Mouse (Mus musculus) monocyte, adult 2 months (primary cell): Measurements from ENCODE around the gene Zfp697.
"Not testable (repeated sequence)": the region's sequence is repeated elsewhere in the genome, so short reads cannot be mapped to it uniquely, and the experiment has no call there.

ENCODE experiments used
- DNase-seq, 2 experiments: peaks; one replicate each; pipeline ENCODE4 v3.0.0; 2022; ENCODE audit warnings: low spot score in 2 of 2, low read depth in 1 of 2

Gene Zfp697

DNA sequence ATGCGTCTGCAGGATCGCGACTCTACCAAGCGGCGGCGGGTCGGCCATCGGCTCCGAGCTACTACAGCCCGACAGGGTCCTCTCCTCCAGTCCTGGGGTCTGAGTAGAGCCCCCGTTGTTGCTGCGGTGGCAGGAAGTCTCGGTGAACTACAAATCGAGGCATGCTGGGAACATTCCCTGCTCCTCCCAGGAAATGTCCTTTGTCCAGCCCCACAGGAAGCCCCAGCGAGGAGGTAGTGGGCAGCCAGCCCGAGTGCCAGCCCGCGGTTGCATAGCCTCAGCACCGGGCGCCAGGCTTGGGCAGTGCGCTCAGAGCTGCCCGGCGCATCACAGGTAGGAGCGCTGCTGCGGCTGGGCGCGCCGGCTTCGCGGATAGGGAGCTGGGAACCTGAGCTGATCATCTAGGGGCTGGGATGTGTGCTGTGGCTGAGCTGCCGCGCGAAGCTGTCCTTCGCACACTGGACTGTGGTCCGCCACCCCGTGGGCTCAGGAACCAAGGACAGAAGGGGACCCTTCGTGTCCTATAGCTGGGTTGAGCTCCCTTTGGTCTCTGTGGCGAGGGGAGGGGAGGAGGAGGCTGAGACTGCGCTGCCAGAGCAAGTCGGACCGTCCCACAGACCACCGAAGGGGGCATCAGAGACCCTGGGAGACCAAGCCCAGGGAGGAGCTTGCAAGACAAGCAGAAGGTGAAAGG, at the start of gene Zfp697:
Gene Zfp697 (plus strand): TSS at position 216 of the 694 bp plus-strand sequence.
- DNase-seq: no peak

DNA sequence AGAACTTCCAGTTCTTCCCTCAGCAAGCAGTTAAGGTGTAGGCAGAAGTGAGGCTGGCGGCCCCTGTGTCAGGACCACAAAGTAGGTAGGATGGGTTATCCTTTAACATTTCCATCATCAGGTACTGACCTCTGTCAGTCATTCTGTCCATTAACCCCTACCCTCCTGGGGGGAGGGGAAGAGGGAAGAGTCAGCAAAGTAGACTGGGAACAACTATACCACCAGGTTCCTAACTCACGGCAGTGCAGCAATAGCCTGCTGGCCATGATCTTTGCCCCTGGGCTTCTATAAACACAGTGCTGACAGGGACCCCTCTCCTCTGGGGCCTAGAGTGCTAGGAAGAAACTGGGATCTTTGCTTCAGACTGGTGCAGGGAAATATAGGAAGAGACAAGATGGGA, 48.3 kb upstream of the Zfp697 start:
- no peak for DNase-seq

DNA sequence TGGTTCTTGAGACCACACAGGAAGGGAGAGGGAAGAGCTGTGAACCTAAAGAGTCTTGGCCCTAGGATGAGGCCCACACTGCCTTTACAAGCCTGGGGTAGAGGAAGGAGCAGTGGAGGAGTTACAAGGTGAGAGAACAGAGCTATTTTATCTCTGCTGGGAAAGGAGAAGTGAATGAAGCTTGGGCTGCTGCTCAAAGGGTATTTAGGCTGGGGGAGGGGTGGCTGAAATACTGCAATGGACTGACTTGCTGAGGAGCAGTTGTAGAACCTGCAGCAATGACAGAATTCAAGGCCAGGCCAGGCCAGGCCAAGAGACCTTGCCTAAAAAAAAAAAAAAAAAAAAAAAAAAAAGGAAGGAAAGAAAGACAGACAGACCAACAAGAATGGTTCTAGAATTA, 46.9 kb upstream of the Zfp697 start:
- no peak for DNase-seq

DNA sequence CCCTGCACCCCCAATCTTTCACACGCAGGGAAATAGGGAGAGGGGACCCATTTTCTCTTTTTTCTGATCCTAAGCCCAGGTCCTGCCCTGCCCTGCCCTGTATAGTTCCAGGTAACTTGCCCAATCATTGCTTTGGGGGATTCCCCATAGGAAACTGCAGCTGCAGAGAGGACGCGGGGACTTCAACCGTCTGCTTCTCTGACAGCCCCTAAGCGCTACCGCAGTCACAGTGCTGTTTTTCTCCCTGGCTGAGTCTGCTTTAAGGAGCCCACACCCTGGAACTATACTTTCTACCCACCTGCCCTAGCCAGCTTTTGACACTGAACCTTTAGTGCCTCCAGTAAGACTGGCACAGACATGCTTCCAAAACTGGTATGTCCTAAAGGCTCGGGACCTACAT, 46.4 kb upstream of the Zfp697 start:
- no peak for DNase-seq

DNA sequence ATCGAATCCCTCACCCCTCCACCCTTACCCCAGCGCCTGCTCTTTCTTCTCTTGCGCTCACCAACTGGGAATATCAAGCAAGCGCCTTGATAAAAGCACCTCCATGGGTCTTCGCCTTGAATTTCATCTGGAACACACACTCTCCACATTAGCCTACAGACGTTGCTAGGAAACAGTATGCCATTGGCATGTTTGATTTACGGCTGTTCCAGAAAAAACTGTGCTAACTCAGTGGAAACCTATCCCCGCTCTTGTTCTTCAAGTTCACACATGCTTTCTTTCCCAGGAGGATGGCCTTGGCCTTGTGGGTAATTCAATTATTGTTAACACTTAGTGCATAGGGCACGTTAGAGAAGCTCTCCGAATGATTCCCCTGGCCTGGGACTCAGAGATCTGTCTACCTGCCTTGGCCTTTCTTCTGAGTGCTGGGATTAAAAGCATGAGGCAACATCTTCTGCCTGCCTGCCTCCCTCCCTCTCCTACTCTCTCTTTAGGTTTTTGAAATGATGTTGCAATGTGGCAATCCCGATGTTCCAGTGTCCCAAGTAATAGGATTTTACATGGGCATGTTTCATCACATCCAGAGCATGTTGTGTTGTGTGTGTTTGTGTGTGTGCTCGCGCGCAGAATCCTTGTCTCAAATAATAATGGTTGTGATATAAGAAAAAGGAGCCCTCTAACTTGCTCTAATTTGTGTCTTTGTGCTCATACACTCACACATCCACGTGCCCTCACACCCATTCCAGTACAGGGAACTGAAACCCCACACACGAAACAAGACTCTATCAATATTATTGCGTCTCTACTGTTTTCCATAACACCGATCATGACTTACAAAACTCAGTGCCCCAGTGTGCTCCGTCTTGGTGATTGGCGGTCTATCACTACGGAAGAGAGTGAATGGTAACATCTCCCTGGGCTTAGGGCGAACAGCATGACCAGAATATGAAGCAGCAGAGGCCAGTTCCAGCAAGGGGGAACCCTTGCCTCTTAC, 45.3 kb upstream of the Zfp697 start:
- no peak for DNase-seq

DNA sequence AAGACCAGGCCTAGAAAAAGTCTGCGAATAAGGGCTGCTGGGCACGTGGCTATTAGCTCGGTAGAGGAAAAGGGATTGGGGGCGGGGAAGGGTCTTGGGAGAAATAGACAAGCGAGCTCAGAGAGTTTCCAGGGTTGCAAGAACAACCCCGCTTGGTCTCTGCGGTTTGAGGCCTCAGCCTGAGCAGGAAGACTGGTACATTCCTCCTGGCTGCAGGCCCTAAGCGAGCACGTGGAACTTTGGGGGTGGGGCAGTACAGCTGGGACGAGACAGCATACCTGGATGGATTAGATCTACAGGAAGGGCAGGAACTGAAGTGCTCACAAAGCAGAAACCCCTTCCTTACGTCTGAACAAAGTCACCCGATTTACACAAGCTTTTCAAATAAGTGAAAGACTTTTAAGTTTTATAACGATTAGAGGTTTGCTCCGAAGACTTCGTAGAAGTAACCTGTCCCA, 43.6 kb upstream of the Zfp697 start:
- no peak for DNase-seq

DNA sequence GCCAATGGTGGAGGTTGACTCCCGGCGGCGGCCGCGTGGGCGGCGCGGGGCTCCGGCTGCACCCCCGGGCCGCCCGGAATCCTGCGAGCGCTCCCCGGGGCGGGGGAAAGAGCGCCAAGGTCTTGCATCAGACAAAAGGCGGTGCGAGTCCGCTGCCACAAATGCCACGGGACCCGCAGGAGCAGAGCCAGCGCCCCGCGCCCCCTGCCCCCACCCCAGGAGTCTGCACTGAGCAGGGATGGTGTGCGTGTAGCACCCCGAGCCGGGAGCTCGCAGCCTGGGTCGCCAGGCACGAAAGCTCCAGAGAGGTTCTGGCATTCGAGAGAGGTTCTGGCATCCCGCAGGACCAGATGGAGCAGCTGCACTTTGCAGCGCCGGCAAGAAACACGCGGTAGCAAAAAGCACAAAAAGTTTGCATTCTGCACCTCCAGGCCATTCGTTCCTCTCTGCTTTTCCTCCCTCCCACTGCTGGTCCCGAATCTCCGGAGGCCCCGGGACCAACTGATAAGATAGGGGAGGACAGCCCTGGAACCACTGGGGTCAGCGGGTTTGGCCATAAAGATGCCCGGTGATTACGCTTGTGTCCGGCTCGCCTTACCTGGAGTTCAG, 43.1 kb upstream of the Zfp697 start:
- no peak for DNase-seq

DNA sequence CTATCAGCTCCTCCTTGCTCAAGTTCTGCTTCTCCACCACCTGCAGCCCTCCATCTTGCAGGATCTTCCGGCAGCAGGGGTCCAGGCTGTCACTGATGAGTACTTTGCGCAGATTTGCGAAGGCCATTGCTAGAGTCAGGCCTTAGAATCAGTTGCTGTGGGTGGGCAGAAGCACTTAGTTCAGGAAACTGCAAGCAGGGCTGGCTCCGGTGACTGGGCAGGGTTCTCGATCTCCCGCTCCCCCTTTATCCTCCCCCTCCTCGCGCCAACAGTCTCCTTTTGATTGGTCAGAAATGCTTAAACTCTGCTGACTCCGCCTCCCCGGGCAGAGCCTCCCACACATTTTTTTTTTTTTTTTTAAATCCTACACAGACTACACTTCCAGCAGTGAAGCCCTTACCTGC, 42.6 kb upstream of the Zfp697 start, which contains the start of gene Phgdh:
Gene Phgdh (minus strand): TSS at position 285 of the 404 bp plus-strand sequence.
- DNase-seq: not testable (repeated sequence)

DNA sequence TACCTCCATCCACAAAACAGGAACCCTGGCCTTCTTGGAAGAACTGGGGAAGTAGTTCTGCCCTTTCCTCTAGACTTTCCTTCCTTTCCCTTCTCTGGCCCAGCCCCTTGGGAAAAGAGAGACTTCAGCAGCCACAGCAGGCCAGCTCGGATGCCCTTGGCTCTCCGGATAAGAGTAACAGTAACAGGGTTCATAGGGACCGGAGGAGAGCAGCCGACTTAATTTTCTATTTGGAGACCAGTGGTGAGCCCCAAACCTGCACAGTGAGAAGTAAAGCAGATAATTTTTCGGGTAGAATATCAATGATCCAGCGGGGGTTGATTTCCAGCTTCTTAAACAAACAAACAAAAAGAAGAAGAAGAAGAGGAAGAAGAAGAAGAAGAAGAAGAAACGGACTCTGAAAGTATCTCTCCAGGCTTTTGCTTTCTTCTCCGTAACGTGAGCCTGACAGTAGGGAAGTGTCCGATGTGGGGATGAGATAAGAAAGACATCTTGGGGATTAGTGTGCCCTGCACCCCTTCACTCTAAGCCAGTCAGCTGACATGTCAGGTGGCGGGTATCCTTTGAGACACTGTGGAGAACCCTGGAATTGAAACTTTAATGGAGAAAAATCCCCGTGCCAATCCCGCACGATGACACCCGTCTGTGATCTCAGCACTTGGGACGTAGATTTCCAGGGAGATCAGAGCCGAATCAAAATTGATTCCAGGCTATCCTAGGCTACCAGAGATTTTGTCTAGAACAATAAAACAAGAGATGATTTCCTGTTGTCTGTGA, 41.3 kb upstream of the Zfp697 start:
- DNase-seq: no peak

DNA sequence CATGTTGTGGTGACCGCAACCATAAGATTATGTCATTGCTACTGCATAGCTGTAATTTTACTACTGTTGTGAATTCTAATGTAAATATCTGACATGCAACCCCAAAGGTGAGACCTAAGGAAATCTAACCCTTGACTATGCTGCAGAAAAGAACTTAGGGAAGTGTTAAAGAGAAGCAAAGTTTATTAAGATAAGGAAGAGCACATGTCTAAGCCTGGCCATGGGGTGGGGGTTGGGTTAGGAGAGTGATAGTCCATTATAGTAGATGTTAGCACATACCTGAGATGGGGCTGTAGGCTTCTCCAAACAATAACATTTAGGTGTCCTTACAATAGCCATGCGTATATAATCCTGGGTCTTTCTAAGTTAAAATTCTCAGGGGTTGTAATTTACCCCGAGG, 39.0 kb upstream of the Zfp697 start:
- DNase-seq: no peak

DNA sequence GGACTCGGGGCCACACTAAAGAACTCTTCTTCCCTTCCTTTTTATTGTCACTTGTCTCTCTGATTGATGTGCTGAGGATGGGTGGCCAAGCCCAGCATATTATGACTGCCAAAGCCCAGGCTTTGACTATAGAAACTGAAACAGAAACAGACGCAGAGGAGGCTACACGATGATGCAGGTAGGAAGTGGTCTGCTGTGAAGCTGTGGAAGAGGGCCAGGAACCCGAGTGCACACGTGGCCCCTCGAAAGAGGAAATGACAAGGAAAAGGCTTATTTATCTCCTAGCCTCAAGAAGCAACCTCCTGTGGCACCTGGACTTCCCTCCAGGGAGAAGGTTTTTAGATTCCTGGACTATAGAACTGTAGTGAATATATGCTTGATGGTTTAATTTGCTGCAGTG, 34.2 kb upstream of the Zfp697 start:
- no peak for DNase-seq

DNA sequence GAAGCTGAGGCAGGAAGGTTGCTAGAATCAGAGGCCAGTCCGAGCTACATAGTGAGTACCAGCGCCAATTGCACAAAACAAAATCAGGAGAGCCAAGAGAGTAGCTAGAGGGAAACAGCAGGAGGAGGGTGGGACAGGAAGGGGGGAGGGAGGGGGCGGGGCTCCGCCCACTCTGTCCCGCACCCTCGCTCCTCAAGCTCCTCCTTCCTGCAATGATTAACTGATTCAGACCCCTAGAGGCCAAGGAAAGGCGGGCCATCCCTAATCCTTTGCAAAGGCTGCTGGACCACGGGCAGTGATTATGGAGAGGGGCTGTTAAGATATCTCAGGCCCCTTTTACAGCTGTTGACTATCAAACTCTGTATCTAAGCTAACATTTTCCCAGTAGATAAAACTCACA, 33.6 kb upstream of the Zfp697 start:
- no peak for DNase-seq

DNA sequence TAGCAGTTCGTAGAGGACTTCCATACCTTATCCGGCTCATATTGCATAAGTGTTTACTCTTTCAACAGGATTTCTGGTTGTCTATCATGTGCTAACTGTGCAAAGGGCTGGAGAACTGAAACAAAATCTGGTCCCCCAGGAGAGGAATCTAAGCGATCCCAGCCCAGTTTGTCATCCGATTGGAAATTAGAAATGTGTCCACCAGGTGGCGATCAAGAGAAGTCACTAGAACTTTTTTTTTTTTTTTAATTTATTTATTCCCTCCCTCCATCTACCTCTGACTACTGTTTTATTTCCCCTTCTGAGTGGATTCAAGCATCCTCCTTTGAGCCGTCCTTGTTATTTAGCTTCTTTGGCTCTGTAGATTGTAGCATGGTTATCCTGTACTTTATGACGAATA, 28.4 kb upstream of the Zfp697 start:
- no peak for DNase-seq

DNA sequence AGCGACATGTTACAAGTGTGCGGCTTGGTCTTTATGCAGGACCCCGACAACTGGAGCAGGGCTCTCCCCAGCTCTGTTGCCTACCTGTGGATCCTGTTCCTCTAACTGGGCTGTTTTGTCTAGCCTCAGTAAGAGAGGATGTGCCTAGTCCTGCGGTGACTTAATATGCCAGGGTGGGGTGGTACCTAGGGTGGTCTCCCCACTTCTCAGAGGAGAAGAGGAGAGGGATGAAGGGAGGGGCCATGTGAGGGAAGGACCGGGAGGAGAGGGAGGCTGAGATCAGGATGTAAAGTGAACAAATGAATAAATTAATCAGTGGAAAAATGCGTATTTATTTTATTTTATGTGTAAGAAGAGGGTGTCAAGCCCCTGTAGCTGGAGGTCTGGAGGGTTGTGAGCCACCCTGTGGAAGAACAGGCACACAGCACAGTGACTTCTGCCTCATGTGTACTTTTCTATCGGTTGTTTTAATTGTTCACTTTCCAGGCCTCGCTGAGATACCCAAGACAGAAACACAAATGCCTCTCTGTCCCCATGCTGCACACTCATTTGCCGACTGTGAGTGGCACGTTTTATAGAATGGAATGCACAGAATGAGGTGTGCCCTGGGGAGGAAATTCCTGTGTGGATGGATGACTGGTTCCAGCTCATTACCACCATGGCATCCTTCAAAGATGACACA, 26.8 kb upstream of the Zfp697 start:
- no peak for DNase-seq

DNA sequence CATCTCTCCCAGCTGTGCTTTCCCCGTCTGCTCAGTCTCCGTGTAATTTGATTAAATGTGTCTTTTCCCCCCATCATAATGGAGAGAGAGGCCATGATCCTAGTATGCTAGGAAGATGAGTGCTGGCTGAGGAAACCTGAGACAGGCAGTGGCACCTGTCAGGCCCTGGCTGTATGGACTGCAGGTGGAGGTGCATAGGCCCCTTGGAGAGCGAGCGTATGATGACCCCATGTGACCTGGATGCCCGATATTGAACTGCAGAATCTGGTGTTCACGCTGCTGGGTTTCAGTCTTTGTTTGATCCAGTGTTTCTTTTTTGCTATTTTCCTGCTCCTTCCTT, 26.3 kb upstream of the Zfp697 start:
- DNase-seq: no peak

DNA sequence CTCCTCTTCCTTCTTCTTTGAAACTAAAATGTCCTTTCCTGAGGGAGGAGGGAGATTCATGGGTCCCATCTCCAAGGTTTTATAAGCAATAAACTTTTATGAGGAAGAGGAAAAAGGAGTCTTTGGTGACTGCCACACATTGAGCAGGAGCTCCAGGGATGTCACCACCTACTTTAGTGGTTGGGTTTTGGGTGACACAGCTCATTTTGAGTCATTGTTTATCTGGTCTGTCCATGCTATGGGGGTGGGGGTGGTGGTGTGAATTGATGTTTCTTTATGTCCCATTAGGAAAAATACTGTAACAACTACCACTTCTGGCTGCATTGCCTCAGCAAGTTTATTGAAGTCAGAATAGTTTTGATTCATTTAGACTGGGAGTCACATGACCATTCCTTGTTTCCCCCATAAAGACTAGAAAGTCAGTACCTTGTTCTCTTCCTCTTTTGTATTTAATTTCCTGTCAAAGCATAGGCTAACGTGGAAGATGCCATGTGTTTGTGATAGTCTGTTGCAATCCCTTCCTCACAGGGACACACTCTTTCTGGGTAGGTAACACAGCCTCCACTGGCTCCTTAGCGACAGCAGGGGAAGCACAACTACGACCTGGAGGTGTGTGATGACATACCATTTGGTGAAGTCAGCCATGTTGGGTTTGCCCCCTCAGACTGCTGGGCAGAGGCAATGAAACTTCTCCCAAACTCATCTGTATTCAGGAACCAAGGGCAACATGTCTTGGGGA, 25.5 kb upstream of the Zfp697 start:
- no peak for DNase-seq

DNA sequence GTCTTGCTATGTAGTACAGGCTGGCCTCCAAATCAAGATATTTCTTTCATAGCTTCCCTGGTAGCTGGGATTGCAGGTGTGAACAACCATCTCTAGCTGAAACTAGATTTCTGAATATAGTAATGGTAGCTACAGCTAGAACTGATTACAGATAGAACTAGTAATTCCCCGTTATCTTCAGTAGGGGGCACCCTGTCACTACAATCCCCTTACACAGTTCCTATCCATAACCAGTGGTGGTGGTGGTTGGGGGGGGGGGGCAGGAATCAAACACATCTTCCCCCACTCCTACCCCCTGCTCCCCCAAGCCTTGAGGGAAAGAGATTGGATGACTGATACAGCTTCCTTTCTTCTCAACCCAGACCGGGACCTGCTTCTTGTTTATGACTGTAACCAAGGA, 19.5 kb upstream of the Zfp697 start:
- no peak for DNase-seq

DNA sequence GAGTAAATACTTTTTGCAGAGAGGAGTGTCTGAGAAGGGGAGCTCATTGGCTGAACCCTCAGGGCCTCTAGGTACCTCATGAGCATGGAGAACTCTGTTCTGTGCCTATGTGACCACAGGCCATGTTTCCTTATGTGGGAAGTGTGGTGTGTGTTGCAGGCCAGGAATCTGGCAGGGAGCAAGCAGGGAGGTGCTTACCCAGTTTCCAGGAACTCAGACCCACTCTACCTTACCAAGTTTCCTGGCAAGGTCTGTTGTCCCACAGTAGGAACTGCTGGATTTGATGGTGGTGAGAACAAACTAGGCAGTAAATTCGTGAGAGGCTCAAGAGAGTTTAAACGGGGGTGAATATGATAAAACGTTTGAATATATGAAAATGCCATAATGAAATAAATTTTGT, 16.2 kb upstream of the Zfp697 start:
- no peak for DNase-seq

DNA sequence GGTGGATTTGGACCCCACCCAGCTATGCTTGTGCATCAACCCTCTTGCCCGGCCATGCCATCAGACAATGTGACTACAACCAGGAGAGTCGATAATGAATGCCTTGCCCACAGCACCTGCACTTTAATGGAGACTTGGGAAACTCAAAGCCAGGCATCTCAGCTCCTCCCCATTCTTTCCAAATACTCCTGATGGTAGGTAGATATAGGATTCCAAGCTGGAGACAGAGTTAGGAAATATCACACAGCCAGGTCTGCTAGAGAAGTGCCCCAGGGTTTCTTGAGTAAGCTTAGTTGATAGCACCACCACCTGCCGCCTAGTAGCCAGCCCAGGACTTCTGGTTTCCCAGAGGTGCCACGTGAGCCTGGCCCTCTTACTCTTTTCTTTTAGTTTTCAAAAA, 15.4 kb upstream of the Zfp697 start:
- no peak for DNase-seq

DNA sequence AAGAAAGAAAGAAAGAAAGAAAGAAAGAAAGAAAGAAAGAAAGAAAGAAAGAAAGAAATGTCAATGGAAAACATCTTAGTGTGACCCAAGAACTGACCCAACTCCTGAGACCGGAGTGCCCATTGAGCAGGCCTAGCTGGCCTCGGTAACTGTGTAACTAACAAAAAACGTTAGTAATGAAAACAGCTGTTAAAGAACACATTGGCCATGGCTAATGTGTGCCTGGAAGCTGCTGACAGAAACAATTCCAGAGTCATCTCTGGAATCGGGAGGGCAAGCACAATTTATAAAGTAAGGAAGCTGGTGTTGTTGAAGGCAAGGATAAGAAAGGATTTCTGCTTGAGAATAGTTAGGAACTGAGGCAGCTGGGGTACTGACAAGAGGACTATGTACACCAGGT, 14.0 kb upstream of the Zfp697 start:
- no peak for DNase-seq
